Mouse (Mus musculus) cortical plate, adult 2 months (tissue): ENCODE results near the gene Rapgef2.

ENCODE experiments used
- CTCF ChIP-seq: fragments of 200-500 bp; IDR thresholded peaks from 2 replicates; pipeline ENCODE4 v1.5.1; 2011; ENCODE audit warnings: mild to moderate bottlenecking, control low read depth, low read length; ENCODE audit not compliant: insufficient read depth; ENCODE audit errors: extremely low read depth
- POLR2A ChIP-seq: fragments of 200-500 bp; IDR thresholded peaks from 2 replicates; pipeline ENCODE4 v1.6.1; 2011; ENCODE audit warnings: mild to moderate bottlenecking, low read length, control low read depth; ENCODE audit not compliant: insufficient read depth; ENCODE audit errors: extremely low read depth

- TF ChIP-seq CTCF (no peak), POLR2A (no peak)
These were observed 106.7 kb downstream of the Rapgef2 start for GRCm38 (mm10) chr3:79179499-79180053.
